Mouse (Mus musculus): ENCODE measurements around the gene Nr2f2. TPM values are rescaled to one million over a fixed set of nuclear protein-coding genes. Genes with fewer than 3 reads are reported as not detected.

Nr2f2 gene
- polyA plus RNA-seq, 1 experiment from 2014 or later: 32.5 TPM

DNA sequence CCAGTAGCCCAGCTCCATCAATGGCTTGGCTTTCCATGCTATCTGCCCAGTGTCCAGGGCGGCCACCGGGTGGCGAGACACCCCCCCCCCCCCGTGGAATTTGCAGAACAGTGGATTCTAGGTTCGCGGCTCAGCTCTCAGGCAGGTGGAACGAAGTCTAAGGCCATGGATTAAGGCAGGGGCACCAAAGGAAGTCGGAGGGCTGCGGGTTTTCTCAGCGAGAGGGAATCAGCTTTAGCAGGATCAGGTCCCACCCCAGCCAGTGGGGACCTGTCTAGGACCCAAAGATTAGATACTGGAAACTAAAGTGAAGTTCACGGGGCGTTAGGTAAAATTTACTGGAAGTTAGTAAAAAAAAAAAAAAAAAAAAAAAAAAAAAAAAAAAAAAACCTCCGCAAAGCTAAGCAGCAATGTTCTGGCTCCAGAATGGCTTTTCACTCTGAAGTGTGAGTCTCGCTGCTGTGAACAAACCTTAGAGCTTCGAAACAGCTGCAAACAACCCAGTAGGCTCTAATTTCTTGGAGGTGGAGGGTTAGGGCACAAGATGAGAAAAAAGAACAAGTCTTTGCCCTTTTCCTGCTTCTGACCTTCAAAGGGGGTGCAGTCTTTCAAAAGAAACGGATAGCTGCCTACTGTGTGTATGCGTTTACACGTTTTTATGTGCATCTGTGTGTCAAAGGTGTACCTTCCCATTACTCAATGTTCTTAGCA, 4.2 kb upstream of the Nr2f2 start:
- H3K9ac ChIP-seq (ENCODE audit: low read length): no peak overlapping the region
- peaks cover 3 to 5% of the 10 kb centered on the region in 2 experiments; a peak in 3 of 4 replicates for H3K4me1 ChIP-seq (ENCODE audit: control insufficient read depth in 2 of 2, insufficient read depth in 2 of 2, low read length in 2 of 2)
- H3K9me3 ChIP-seq (ENCODE audit: control insufficient read depth, low read length): no peaks in the 10 kb centered on the region
- peaks cover 65% of the 10 kb centered on the region for H3K27me3 ChIP-seq (ENCODE audit: control insufficient read depth, insufficient read depth, low read length)
- no peak overlapping the region for H3K27ac ChIP-seq (replicated peaks in 1 of 2; ENCODE audit: control insufficient read depth in 1 of 2, insufficient read depth in 1 of 2, low read depth in 2 of 2, low read length in 2 of 2)
- 6% methylated on average over 18 of the region's 18 CpGs for WGBS
- H3K4me3 ChIP-seq (ENCODE audit: control insufficient read depth in 1 of 2, insufficient read depth in 1 of 2, low read depth in 1 of 2, low read length in 2 of 2): peak overlapping the region in 1 of 2 experiments; percentile 38; a peak in 2 of 4 replicates
- ATAC-seq (ENCODE audit: insufficient number of reproducible peaks, insufficient read depth, low FRiP score, low read depth): no peak
- no peaks in the 10 kb centered on the region for H3K36me3 ChIP-seq (ENCODE audit: control insufficient read depth, insufficient read depth, low read length)
- peak overlapping the region; percentile 62 for H3K4me2 ChIP-seq (ENCODE audit: low read length)

DNA sequence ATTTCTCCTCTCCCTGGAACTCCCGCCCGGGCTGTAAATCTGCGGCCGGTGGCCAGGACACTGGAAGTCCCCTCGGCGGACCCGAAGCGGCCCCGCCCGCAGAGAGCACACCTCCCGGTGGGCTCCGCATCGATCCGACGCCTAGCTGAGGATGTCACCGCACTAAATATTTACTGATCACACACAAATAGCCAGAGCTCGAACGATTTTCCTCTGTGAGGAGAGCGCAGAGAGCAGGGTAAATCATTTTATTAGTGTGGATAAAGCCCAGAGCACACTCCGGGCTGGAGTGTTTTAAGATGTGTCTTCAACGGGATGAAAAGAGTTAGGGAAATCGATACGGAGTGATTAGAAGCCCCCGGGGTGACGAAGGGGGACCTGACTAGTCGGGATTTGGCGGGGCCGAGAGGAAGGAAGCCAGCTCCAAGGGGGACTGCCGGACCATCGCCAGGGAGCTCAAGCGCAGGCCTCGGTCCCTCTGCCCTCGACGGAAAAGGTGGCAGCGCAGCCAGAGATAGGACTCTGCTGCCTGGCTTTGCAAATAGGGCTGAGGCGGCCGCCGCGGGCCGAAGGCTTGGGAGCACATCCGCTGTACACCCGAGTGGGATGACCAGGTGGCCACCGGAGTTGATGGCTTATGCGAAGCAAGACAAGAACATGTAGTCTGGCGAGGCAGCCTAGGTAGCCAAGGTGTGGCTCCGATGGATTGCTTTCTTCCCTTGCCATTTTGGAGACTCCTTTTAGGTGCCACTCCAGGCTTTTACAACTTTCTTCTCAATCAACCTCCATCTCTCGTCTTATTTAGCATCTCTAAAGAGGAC, 3.4 kb upstream of the Nr2f2 start:
- H3K36me3 ChIP-seq (ENCODE audit: control insufficient read depth, insufficient read depth, low read length): no peaks in the 10 kb centered on the region
- peak overlapping the region; percentile 35; the same call in 1 of the 2 replicates for H3K9ac ChIP-seq (ENCODE audit: low read length)
- H3K27ac ChIP-seq (replicated peaks in 1 of 2; ENCODE audit: control insufficient read depth in 1 of 2, insufficient read depth in 1 of 2, low read depth in 2 of 2, low read length in 2 of 2): no peak overlapping the region
- ATAC-seq (ENCODE audit: insufficient number of reproducible peaks, insufficient read depth, low FRiP score, low read depth): no peak
- under 1% methylated on average over 47 of the region's 47 CpGs for WGBS
- peak overlapping the region; percentile 14 to 38 for H3K4me3 ChIP-seq (ENCODE audit: control insufficient read depth in 1 of 2, insufficient read depth in 1 of 2, low read depth in 1 of 2, low read length in 2 of 2)
- H3K4me1 ChIP-seq (ENCODE audit: control insufficient read depth in 2 of 2, insufficient read depth in 2 of 2, low read length in 2 of 2): peaks cover 3 to 5% of the 10 kb centered on the region in 2 experiments; a peak in 3 of 4 replicates
- H3K9me3 ChIP-seq (ENCODE audit: control insufficient read depth, low read length): no peaks in the 10 kb centered on the region
- peaks cover 65% of the 10 kb centered on the region for H3K27me3 ChIP-seq (ENCODE audit: control insufficient read depth, insufficient read depth, low read length)
- H3K4me2 ChIP-seq (ENCODE audit: low read length): peak overlapping the region; percentile 62

DNA sequence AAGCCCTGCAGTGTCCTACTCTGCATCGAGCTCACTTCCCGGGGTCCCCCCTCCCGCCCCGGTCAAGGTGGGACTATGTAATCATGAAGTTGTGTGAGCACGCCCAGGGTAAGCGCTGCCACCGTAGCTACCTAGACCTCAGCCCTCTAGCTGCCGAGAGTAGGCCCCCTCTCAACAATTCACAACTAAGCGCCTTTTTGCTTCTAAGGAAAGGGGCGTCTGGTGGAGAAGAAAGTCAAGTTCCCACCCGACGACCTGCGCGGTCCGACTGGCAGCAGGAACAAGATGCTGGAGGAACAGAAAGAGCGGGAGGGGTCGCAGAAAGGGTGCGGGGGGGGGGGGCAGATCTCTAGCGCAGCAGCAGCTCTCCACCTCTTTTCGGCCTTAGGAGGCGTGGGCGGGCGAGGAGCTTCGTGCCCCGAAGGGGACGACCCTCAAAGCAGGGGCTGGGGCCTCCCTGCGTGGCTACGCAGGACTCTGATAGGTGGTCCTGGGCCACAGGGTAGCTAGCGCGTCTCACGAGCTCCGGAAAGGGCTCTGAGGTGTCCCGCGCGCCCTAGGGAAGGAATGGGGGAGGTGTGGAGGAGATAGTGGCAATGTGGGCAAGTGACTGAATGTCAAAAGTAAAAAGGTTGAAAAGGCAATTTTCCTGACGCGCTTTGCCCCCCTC, 2.7 kb upstream of the Nr2f2 start:
- H3K4me2 ChIP-seq (ENCODE audit: low read length): peak overlapping the region; percentile 62
- no peaks in the 10 kb centered on the region for H3K36me3 ChIP-seq (ENCODE audit: control insufficient read depth, insufficient read depth, low read length)
- H3K9ac ChIP-seq (ENCODE audit: low read length): peak overlapping the region; percentile 35; the same call in 1 of the 2 replicates
- peaks cover 65% of the 10 kb centered on the region for H3K27me3 ChIP-seq (ENCODE audit: control insufficient read depth, insufficient read depth, low read length)
- no peaks in the 10 kb centered on the region for H3K9me3 ChIP-seq (ENCODE audit: control insufficient read depth, low read length)
- H3K4me3 ChIP-seq (ENCODE audit: control insufficient read depth in 1 of 2, insufficient read depth in 1 of 2, low read depth in 1 of 2, low read length in 2 of 2): peak overlapping the region; percentile 14 to 38
- peaks cover 3 to 5% of the 10 kb centered on the region in 2 experiments; a peak in 3 of 4 replicates for H3K4me1 ChIP-seq (ENCODE audit: control insufficient read depth in 2 of 2, insufficient read depth in 2 of 2, low read length in 2 of 2)
- WGBS: 1% methylated on average over 37 of the region's 37 CpGs
- H3K27ac ChIP-seq (replicated peaks in 1 of 2; ENCODE audit: control insufficient read depth in 1 of 2, insufficient read depth in 1 of 2, low read depth in 2 of 2, low read length in 2 of 2): no peak overlapping the region
- ATAC-seq (ENCODE audit: insufficient number of reproducible peaks, insufficient read depth, low FRiP score, low read depth): no peak

DNA sequence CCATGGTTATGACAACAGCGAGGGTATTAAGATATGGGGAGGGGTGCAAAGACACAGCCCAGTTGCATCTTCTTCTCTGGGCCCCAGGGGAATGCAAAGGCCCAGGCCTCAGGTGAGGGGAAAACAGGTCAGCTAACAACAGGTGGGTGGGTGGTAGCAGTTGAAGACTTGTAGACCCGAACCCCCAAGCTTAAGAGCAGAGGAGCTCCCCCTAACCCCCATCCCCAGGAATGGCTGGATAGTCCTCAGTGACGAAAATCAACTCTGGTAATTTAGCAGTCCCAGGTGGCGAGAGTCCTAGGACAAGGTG, 2.2 kb upstream of the Nr2f2 start:
- H3K27me3 ChIP-seq (ENCODE audit: control insufficient read depth, insufficient read depth, low read length): peaks cover 67% of the 10 kb centered on the region

DNA sequence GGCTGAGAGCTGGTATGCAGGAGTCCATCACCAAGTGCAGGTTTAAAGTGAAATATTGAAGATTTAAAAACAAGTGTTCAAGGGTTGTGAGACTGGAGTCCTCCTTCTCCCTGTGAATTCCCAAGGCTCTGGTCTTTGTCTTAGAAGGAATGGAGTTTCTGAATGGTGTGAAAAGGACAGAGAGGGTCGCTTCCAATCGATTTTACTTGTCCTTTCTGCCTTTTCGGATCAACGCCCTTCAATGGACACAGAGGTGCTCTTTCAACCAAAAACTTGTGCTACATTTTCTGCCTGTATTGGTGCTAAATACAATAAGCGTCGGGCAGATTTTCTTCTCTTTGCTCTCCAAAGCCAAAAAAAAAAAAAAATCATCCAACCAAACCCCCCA, 1.7 kb upstream of the Nr2f2 start:
- H3K4me1 ChIP-seq (ENCODE audit: control insufficient read depth in 2 of 2, insufficient read depth in 2 of 2, low read length in 2 of 2): peaks cover 3 to 5% of the 10 kb centered on the region in 2 experiments; a peak in 3 of 4 replicates
- no peaks in the 10 kb centered on the region for H3K9me3 ChIP-seq (ENCODE audit: control insufficient read depth, low read length)
- 30% methylated on average over 6 of the region's 6 CpGs for WGBS
- H3K9ac ChIP-seq (ENCODE audit: low read length): no peak overlapping the region
- peaks cover 71% of the 10 kb centered on the region for H3K27me3 ChIP-seq (ENCODE audit: control insufficient read depth, insufficient read depth, low read length)
- no peak overlapping the region for H3K4me3 ChIP-seq (ENCODE audit: control insufficient read depth in 1 of 2, insufficient read depth in 1 of 2, low read depth in 1 of 2, low read length in 2 of 2)
- no peaks in the 10 kb centered on the region for H3K36me3 ChIP-seq (ENCODE audit: control insufficient read depth, insufficient read depth, low read length)
- H3K4me2 ChIP-seq (ENCODE audit: low read length): no peak overlapping the region
- ATAC-seq (ENCODE audit: insufficient number of reproducible peaks, insufficient read depth, low FRiP score, low read depth): no peak
- H3K27ac ChIP-seq (replicated peaks in 1 of 2; ENCODE audit: control insufficient read depth in 1 of 2, insufficient read depth in 1 of 2, low read depth in 2 of 2, low read length in 2 of 2): no peak overlapping the region

More for the DNA sequence above, 2.2 kb upstream of the Nr2f2 start:
- H3K4me1 ChIP-seq (ENCODE audit: control insufficient read depth in 2 of 2, insufficient read depth in 2 of 2, low read length in 2 of 2): peaks cover 3 to 5% of the 10 kb centered on the region in 2 experiments; a peak in 3 of 4 replicates
- peak overlapping the region in 1 of 2 experiments; percentile 38; a peak in 1 of 4 replicates for H3K4me3 ChIP-seq (ENCODE audit: control insufficient read depth in 1 of 2, insufficient read depth in 1 of 2, low read depth in 1 of 2, low read length in 2 of 2)
- no peak overlapping the region for H3K27ac ChIP-seq (replicated peaks in 1 of 2; ENCODE audit: control insufficient read depth in 1 of 2, insufficient read depth in 1 of 2, low read depth in 2 of 2, low read length in 2 of 2)
- peak overlapping the region; percentile 62; the same call in 1 of the 2 replicates for H3K4me2 ChIP-seq (ENCODE audit: low read length)
- H3K9ac ChIP-seq (ENCODE audit: low read length): no peak overlapping the region
- H3K9me3 ChIP-seq (ENCODE audit: control insufficient read depth, low read length): no peaks in the 10 kb centered on the region
- ATAC-seq (ENCODE audit: insufficient number of reproducible peaks, insufficient read depth, low FRiP score, low read depth): no peak
- no peaks in the 10 kb centered on the region for H3K36me3 ChIP-seq (ENCODE audit: control insufficient read depth, insufficient read depth, low read length)
- 26% methylated on average over 4 of the region's 4 CpGs for WGBS

DNA sequence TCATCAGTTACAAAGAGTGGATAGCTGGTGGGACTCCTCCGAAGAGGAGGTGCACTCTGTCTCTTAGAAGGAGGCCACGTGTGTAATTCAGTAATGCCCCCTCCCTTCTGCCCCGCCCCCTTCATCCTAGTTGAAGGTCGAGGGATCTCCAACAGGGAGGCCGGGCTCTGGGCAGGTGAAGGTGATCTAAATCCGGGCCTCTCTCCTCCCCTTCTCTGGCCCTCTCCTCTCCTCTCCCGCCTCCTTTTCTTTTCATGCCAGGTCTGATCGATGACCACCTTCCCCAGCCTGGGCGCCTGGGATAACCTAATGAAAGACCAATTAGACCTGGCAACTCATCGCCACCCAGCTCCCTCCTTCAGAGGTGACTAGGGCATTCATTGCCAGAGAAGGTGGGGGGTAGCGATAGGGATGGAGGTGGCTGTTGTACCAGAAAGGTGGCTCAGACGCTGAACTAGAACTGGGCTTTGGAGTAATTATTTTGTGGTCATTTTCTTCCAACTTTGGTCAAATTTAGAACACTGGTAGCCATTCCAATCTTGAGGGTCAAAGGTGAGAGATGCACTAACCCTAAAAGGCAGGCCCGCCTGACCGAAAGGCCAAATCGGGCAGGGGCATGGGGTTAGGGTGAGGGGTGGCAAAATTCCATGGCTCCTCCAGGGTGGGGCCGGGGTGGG, 1.2 kb upstream of the Nr2f2 start:
- no peak overlapping the region for H3K9ac ChIP-seq (ENCODE audit: low read length)
- H3K9me3 ChIP-seq (ENCODE audit: control insufficient read depth, low read length): no peaks in the 10 kb centered on the region
- H3K4me2 ChIP-seq (ENCODE audit: low read length): peak overlapping the region; percentile 25; the same call in 1 of the 2 replicates
- no peak overlapping the region for H3K27ac ChIP-seq (replicated peaks in 1 of 2; ENCODE audit: control insufficient read depth in 1 of 2, insufficient read depth in 1 of 2, low read depth in 2 of 2, low read length in 2 of 2)
- peaks cover 3 to 5% of the 10 kb centered on the region in 2 experiments; a peak in 3 of 4 replicates for H3K4me1 ChIP-seq (ENCODE audit: control insufficient read depth in 2 of 2, insufficient read depth in 2 of 2, low read length in 2 of 2)
- 19% methylated on average over 16 of the region's 16 CpGs for WGBS
- no peak for ATAC-seq (ENCODE audit: insufficient number of reproducible peaks, insufficient read depth, low FRiP score, low read depth)
- H3K4me3 ChIP-seq (ENCODE audit: control insufficient read depth in 1 of 2, insufficient read depth in 1 of 2, low read depth in 1 of 2, low read length in 2 of 2): no peak overlapping the region
- H3K36me3 ChIP-seq (ENCODE audit: control insufficient read depth, insufficient read depth, low read length): no peaks in the 10 kb centered on the region
- H3K27me3 ChIP-seq (ENCODE audit: control insufficient read depth, insufficient read depth, low read length): peaks cover 73% of the 10 kb centered on the region

DNA sequence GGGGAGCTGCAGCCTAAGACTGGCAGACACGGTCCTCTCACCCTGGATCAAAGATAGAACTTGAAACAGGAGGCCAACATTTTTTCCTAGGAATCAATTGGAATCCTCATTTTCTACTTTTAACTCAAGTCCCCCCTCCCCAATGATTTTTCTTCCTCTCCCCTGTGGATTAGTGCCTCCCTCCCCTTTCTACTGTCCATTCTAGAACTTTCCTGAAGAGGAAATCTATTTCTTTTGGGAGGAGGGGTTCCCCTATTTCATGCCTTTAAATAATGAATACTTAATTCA, 217 bp upstream of the Nr2f2 start:
- whole genome bisulfite sequencing: 0% methylated on average over 1 of the region's 1 CpGs
- ATAC-seq (ENCODE audit: insufficient number of reproducible peaks, insufficient read depth, low FRiP score, low read depth): no peak
- H3K36me3 ChIP-seq (ENCODE audit: control insufficient read depth, insufficient read depth, low read length): no peaks in the 10 kb centered on the region
- H3K27me3 ChIP-seq (ENCODE audit: control insufficient read depth, insufficient read depth, low read length): peaks cover 68% of the 10 kb centered on the region
- peak overlapping the region; percentile 75; the same call in 1 of the 2 replicates for H3K9ac ChIP-seq (ENCODE audit: low read length)
- peaks cover 3 to 5% of the 10 kb centered on the region in 2 experiments; a peak in 3 of 4 replicates for H3K4me1 ChIP-seq (ENCODE audit: control insufficient read depth in 2 of 2, insufficient read depth in 2 of 2, low read length in 2 of 2)
- no peaks in the 10 kb centered on the region for H3K9me3 ChIP-seq (ENCODE audit: control insufficient read depth, low read length)
- peak overlapping the region; percentile 58 for H3K4me2 ChIP-seq (ENCODE audit: low read length)
- no peak overlapping the region for H3K27ac ChIP-seq (replicated peaks in 1 of 2; ENCODE audit: control insufficient read depth in 1 of 2, insufficient read depth in 1 of 2, low read depth in 2 of 2, low read length in 2 of 2)
- peak overlapping the region; percentile 47 to 48; a peak in 3 of 4 replicates for H3K4me3 ChIP-seq (ENCODE audit: control insufficient read depth in 1 of 2, insufficient read depth in 1 of 2, low read depth in 1 of 2, low read length in 2 of 2)
